Mouse (Mus musculus) liver, postnatal 0 days (tissue): ENCODE measurements around the gene Ankar. TPM values are rescaled to one million over a fixed set of nuclear protein-coding genes. Genes with fewer than 3 reads are reported as not detected.

ENCODE experiments used
- ATAC-seq: fragments of 200-750 bp; cut with Nextera tagmentation; 2 replicates; pipeline ENCODE4 v1.8.0; 2017; ENCODE audit warnings: mild to moderate bottlenecking, moderate library complexity
- DNase-seq: peaks from one replicate; pipeline ENCODE4 v3.0.0-alpha.2; 2016
- H3K27ac ChIP-seq: fragments of 300-500 bp; sonication (generic); 2 replicates; pipeline ENCODE4 v1.5.1; 2014; ENCODE audit warnings: antibody characterized with exemption, moderate library complexity, mild to moderate bottlenecking, low read depth
- H3K27me3 ChIP-seq: fragments of 300-500 bp; sonication (generic); 2 replicates; pipeline ENCODE4 v1.6.1; 2014; ENCODE audit warnings: low read length, control low read depth, mixed read lengths; ENCODE audit not compliant: insufficient read depth
- H3K36me3 ChIP-seq: fragments of 300-500 bp; sonication (generic); replicated peaks from 2 replicates; pipeline ENCODE4 v1.6.1; 2014; ENCODE audit warnings: mild to moderate bottlenecking, control low read depth, low read length, moderate library complexity, mixed read lengths; ENCODE audit not compliant: insufficient read depth
- H3K4me1 ChIP-seq: fragments of 300-500 bp; sonication (generic); 2 replicates; pipeline ENCODE4 v1.6.1; 2014; ENCODE audit warnings: antibody characterized with exemption, mild to moderate bottlenecking, control low read depth; ENCODE audit not compliant: insufficient read depth
- H3K4me2 ChIP-seq: fragments of 300-500 bp; sonication (generic); 2 replicates; pipeline ENCODE4 v1.6.1; 2014; ENCODE audit warnings: low read depth, mild to moderate bottlenecking, low read length, moderate library complexity, mixed read lengths
- H3K4me3 ChIP-seq: fragments of 300-500 bp; sonication (generic); 2 replicates; pipeline ENCODE4 v1.5.1; 2014; ENCODE audit warnings: low read depth, low read length
- H3K9ac ChIP-seq: fragments of 300-500 bp; sonication (generic); replicated peaks from 2 replicates; pipeline ENCODE4 v1.6.1; 2014; ENCODE audit warnings: mild to moderate bottlenecking, moderate library complexity
- H3K9me3 ChIP-seq: fragments of 300-500 bp; sonication (generic); 2 replicates; pipeline ENCODE4 v1.6.1; 2016; ENCODE audit warnings: mild to moderate bottlenecking, control low read depth, low read length, mixed read lengths
- CTCF ChIP-seq: sonication (generic); IDR thresholded peaks from 2 replicates; pipeline ENCODE4 v1.5.1; 2016; ENCODE audit warnings: antibody characterized with exemption, low read depth
- EP300 ChIP-seq: IDR thresholded peaks from 2 replicates; pipeline ENCODE4 v1.6.1; 2016; ENCODE audit warnings: antibody characterized with exemption, low read depth, mild to moderate bottlenecking
- WGBS: fragments of 180-500 bp; shearing (Covaris S2); extraction: QIAGEN DNeasy Blood & Tissue Kit; methylation state at CpG from one replicate; pipeline ENCODE4 v1.1.7; 2014; ENCODE audit not compliant: insufficient replicate concordance; 5-methylcytosine and 5-hydroxymethylcytosine counted together
- polyA plus RNA-seq: library from polyadenylated mRNA; unstranded; fragments of >200 nt; fragmentation: Nextera tagmentation; extraction: Ambion mirVana; gene quantifications from 2 replicates; pipeline ENCODE4 v1.2.1, GENCODE M21; 2015

Gene Ankar
- polyA plus RNA-seq, 1 experiment from 2014 or later = not detected

- H3K4me1 ChIP-seq = no peaks in the 10 kb centered on the region
- H3K9ac ChIP-seq = no peak overlapping the region
- H3K36me3 ChIP-seq = peaks cover 28% of the 10 kb centered on the region
- no peaks in the 10 kb centered on the region for H3K27me3 ChIP-seq
- H3K27ac ChIP-seq = no peak overlapping the region
- TF ChIP-seq EP300 = no peak
- no peak for TF ChIP-seq CTCF
- 81% methylated on average over 5 of the region's 5 CpGs for WGBS
- no peak overlapping the region for H3K4me3 ChIP-seq
- ATAC-seq (no peak), DNase-seq (no peak)
- no peaks in the 10 kb centered on the region for H3K9me3 ChIP-seq
- no peak overlapping the region for H3K4me2 ChIP-seq
Observed at GRCm38 (mm10) chr1:72600778-72601177, 99.6 kb downstream of the Ankar start.

GRCm38 (mm10) chr1:72599146-72600101, 101.0 kb downstream of the Ankar start:
- no peak overlapping the region for H3K4me3 ChIP-seq
- peak; percentile 48 for ATAC-seq
- H3K4me2 ChIP-seq = peak overlapping the region; percentile 33; the same call in 1 of the 2 replicates
- no peak overlapping the region for H3K27ac ChIP-seq
- H3K9ac ChIP-seq = no peak overlapping the region
- no peaks in the 10 kb centered on the region for H3K27me3 ChIP-seq
- 65% methylated on average over 21 of the region's 21 CpGs for WGBS
- H3K9me3 ChIP-seq = no peaks in the 10 kb centered on the region
- DNase-seq = peak; percentile 67
- no peaks in the 10 kb centered on the region for H3K4me1 ChIP-seq
- TF ChIP-seq CTCF (no peak), EP300 (no peak)
- H3K36me3 ChIP-seq = peaks cover 35% of the 10 kb centered on the region

GRCm38 (mm10) chr1:72596231-72596630, 104.1 kb downstream of the Ankar start:
- no peak for ATAC-seq

GRCm38 (mm10) chr1:72595686-72596085, 104.7 kb downstream of the Ankar start:
- Histone ChIP-seq H3K9ac (no peak overlapping the region), H3K4me3 (no peak overlapping the region), H3K9me3 (no peaks in the 10 kb centered on the region), H3K27ac (no peak overlapping the region), H3K4me1 (no peaks in the 10 kb centered on the region), H3K36me3 (peaks cover 44% of the 10 kb centered on the region), H3K27me3 (no peaks in the 10 kb centered on the region), H3K4me2 (no peak overlapping the region)
- WGBS = 86% methylated on average over 12 of the region's 12 CpGs
- DNase-seq (no peak), ATAC-seq (no peak)
- no peak for TF ChIP-seq EP300
- TF ChIP-seq CTCF = no peak

More at GRCm38 (mm10) chr1:72596231-72596630, 104.1 kb downstream of the Ankar start:
- DNase-seq = no peak
- WGBS = 67% methylated on average over 5 of the region's 5 CpGs
- no peaks in the 10 kb centered on the region for H3K4me1 ChIP-seq
- no peak overlapping the region for H3K27ac ChIP-seq
- H3K9me3 ChIP-seq = no peaks in the 10 kb centered on the region
- no peak for TF ChIP-seq CTCF
- no peak for TF ChIP-seq EP300
- no peaks in the 10 kb centered on the region for H3K27me3 ChIP-seq
- no peak overlapping the region for H3K4me3 ChIP-seq
- no peak overlapping the region for H3K4me2 ChIP-seq
- H3K9ac ChIP-seq = no peak overlapping the region
- peaks cover 40% of the 10 kb centered on the region for H3K36me3 ChIP-seq

- no peak overlapping the region for H3K4me3 ChIP-seq
- TF ChIP-seq CTCF (no peak), EP300 (no peak)
- DNase-seq (no peak), ATAC-seq (no peak)
- H3K4me1 ChIP-seq = no peaks in the 10 kb centered on the region
- WGBS = 84% methylated on average over 20 of the region's 20 CpGs
- H3K27me3 ChIP-seq = no peaks in the 10 kb centered on the region
- no peaks in the 10 kb centered on the region for H3K9me3 ChIP-seq
- H3K9ac ChIP-seq = no peak overlapping the region
- peaks cover 47% of the 10 kb centered on the region for H3K36me3 ChIP-seq
- H3K4me2 ChIP-seq = no peak overlapping the region
- no peak overlapping the region for H3K27ac ChIP-seq
Observed at GRCm38 (mm10) chr1:72593340-72593951, 106.9 kb downstream of the Ankar start.

Other genes with a start within 250 kb of the Ankar start
- gene March4, start 163.6 kb downstream of the Ankar start, polyA plus RNA-seq = not detected in 2 replicates
- 3.0 and 3.5 TPM in 2 replicates for gene Smarcal1, start 117.3 kb downstream of the Ankar start, polyA plus RNA-seq
- gene Rpl37a, start 10.7 kb upstream of the Ankar start, polyA plus RNA-seq = 1,210 and 1,257 TPM in 2 replicates
- gene Igfbp2, start 123.9 kb upstream of the Ankar start, polyA plus RNA-seq = 3,364 and 3,428 TPM in 2 replicates
- 2.4 and 2.5 TPM in 2 replicates for gene Igfbp5, start 174.3 kb upstream of the Ankar start, polyA plus RNA-seq